Mouse (Mus musculus) right cerebral cortex, adult 18-20 months (tissue): ENCODE results near the gene Psmd2.
"Not testable (repeated sequence)": the region's sequence is repeated elsewhere in the genome, so short reads cannot be mapped to it uniquely, and the experiment has no call there.

Experiments
- DNase-seq: peaks from one replicate; pipeline ENCODE4 v3.0.0; 2022; ENCODE audit warnings: mixed read lengths

The Psmd2 gene

GRCm38 (mm10) chr16:20668013-20668412 lies 16.6 kb downstream of the Psmd2 start, which contains the start of gene Eif4g1:
Gene Eif4g1 (plus strand): TSS chr16:20668313.
- DNase-seq = not testable (repeated sequence)

DNA sequence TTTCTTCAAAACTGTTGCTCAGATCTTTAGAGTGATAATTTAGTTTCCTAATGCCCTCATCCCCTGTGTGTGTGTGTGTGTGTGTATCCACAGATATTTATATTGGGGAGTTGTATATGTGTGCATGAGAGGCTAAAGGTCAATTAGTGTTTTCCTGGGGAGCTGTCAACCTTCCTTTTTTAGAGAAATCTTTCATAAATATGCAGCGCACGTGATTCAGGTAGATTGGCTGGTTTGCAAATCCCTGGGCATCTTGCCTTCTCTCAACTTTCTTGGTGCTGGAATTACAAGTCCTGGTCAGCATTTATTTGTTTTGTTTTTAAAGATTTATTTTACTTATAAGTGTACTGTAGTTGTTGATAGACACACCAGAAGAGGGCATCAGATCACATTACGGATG lies 18.8 kb downstream of the Psmd2 start:
- no peak for DNase-seq

DNA sequence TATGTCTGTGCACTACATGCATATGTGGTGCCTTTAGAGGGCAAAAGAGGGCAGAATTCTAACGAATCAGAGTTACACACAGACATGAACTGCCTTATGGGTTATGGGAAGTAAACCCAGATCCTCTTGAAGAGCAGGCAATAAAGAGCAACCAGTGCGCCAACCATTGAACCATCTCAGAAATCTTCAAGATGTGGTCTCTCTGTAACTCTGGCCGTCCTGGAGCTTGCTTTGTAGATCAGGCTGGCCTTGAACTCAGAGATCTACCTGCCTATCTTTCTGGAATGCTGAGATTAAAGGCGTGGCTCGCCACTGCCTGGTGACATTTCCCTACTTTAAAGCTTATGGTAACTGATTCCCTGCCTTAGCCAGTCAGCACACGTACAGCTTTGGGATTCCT lies 20.4 kb downstream of the Psmd2 start:
- no peak for DNase-seq

DNA sequence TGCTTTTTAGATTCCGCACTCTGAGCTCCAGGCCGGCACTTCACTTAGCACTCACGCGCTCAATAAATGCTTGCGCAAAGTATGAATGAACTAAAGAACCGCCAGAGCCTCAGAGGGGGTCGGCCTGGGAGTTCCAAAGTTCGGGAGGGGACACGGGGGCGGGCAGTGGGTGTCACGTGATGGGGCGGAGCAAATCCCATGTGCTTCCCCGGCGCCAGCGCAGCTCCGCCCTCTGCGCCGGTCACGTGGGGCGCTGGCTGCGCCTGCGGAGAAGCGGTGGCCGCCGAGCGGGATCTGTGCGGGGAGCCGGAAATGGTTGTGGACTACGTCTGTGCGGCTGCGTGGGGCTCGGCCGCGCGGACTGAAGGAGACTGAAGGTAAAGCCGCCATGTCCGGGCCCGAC lies 21.0 kb downstream of the Psmd2 start:
- DNase-seq = peak; percentile 97

- DNase-seq = peak; percentile 38
Observed at GRCm38 (mm10) chr16:20672965-20673705, 21.7 kb downstream of the Psmd2 start.

GRCm38 (mm10) chr16:20673706-20674303 lies 22.4 kb downstream of the Psmd2 start:
- no peak for DNase-seq

DNA sequence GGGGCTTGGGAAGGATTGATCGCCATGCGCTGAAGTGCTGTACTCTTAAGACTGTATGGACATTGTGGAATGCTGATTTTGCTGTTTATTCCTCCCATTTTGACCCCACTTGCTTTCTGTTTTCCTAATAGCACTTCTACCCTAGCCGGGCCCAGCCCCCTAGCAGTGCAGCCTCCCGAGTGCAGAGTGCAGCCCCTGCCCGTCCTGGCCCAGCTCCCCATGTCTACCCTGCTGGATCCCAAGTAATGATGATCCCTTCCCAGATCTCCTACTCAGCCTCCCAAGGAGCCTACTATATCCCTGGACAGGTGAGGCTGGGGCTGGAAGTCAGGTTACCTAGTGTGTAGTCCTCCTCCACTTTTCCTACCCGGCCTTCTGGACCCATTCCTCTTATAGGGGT lies 23.8 kb downstream of the Psmd2 start:
- DNase-seq = no peak

- no peak for DNase-seq
Observed at GRCm38 (mm10) chr16:20676702-20677101, 25.2 kb downstream of the Psmd2 start.

GRCm38 (mm10) chr16:20677380-20677779 lies 25.9 kb downstream of the Psmd2 start:
- DNase-seq = no peak

GRCm38 (mm10) chr16:20677974-20678675 lies 26.7 kb downstream of the Psmd2 start:
- peak; percentile 87 for DNase-seq

DNA sequence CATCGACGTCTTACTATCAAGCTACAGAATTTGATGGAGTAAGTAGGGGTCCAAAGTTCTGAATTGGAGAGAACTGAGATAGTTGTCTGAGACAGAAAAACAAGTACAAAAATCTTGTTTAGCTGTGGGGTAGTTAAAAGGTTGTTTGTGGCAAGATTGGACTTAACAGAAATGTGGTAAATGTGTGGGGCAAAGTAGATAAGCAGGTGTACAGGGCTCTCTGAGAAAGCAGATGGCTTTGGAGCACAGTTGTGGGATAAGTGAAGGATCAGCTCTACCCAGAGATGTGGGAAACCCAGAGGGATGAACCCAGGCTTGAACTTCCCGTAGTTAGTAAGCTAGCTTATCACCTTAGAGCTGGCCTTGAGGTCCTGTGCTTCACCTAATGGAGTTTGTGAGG lies 39.3 kb downstream of the Psmd2 start:
- DNase-seq = no peak

DNA sequence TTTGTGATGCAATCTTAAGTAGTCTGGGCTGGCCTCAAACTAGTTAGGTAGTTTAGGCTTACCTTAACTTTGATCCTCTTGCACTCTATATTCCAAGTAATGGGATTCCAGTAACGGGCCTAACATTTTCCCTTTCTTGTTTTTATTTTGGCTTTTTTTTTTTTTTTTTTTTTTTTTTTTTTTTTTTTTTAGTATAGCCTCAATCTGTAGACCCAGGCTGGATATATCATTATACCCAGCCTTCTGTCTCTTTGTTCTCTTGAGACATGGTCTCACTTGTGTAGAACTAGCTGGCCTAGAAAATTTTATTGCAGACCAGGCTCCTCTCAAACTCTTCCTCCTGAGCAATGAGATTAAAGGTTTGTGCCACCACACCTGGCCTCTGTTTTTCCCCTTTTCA lies 40.2 kb downstream of the Psmd2 start:
- no peak for DNase-seq

DNA sequence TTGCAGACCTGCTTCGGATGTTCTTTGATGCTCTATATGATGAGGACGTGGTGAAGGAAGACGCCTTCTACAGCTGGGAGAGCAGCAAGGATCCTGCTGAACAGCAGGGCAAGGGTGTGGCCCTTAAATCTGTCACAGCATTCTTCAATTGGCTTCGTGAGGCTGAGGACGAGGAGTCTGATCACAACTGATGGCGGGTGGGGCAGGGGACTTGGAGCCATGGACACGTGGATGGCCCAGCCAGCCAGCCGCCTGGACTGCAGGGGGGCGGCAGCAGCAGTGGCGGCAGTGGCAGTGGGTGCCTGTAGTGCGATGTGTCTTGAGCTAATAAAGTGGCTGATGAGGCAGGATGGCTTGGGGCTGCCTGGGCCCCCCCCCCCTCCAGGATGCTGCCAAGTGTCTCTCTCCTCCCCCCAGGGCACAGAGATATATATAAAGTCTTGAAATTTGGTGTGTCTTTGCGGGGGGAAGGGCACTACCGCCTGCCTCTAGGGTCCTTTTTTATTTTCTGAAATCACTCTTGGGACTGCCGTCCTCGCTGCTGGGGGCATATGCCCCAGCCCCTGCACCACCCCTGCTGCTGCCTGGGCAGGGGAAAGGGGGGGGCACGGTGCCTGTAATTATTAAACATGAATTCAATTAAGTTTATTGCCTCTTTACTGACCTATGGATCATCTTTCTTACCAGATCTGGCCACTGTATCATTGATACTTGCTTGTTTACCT lies 41.0 kb downstream of the Psmd2 start:
- DNase-seq = no peak

GRCm38 (mm10) chr16:20693111-20693701 lies 41.8 kb downstream of the Psmd2 start, which contains the start of gene Fam131a:
Gene Fam131a (plus strand): TSS chr16:20693241.
- DNase-seq = peak; percentile 97

DNA sequence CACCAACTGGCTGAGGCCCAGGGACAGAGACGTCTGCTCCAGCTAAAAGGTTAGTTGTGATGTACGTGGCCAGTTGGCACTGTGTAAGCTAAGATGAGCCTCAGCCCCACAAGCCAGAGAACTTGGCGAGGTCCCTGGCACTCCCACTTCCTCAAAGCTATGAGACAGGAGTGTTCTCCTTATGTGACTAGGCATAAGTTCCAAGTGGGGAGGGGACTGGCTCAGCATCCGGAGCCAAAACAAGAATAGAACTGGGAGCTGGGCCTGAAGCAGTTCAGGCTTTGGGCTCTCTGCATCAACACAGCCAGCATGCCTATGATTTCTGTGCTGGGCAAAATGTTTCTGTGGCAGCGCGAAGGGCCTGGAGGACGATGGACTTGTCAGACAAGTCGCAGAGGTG lies 43.3 kb downstream of the Psmd2 start:
- DNase-seq = peak; percentile 89

GRCm38 (mm10) chr16:20695622-20696323 lies 44.3 kb downstream of the Psmd2 start:
- DNase-seq = peak; percentile 98

- no peak for DNase-seq
Observed at GRCm38 (mm10) chr16:20699266-20699665, 47.8 kb downstream of the Psmd2 start.

DNA sequence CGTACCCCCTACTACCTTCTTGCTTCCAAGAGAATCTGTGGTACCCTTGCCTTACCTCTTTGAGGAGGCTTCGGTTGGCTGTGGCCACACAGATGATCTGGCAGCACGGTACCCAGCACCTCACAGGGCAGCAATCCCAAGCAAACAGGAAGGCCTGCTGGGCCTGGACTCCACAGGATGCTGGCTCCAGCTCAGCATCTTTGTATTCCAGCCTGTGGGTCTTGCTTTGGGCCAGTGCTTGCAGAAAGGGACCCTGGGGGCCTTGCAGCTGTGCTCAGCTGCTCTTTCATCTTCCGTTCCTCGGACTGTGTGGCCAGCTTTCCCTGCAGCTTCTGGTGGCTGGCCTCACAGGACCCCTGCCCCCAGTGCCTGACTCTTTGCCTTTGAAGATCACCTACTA lies 48.6 kb downstream of the Psmd2 start:
- DNase-seq = no peak

DNA sequence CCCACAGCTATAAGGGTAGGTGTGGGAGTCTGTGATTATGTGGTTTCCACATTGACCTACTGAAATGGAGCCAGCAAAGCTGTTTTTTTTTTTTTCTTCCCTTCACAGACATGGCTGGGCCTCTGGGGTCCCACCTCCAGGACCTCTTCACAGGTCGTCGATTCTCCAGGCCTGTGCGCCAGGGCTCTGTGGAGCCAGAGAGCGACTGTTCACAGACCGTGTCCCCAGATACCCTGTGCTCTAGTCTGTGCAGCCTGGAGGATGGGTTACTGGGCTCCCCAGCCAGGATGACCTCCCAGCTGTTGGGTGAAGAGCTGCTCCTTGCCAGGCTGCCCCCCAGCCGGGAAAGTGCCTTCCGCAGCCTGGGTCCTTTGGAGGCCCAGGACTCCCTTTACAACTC lies 49.9 kb downstream of the Psmd2 start:
- DNase-seq = no peak

- DNase-seq = no peak
Observed at GRCm38 (mm10) chr16:20701729-20702521, 50.5 kb downstream of the Psmd2 start.

- peak; percentile 69 for DNase-seq
Observed at GRCm38 (mm10) chr16:20702522-20702893, 51.1 kb downstream of the Psmd2 start.
